Mouse (Mus musculus) layer of hippocampus, adult 9-11 months (tissue): ENCODE data around the gene Tmem185b.

ENCODE experiments used
- DNase-seq: peaks from one replicate; pipeline ENCODE4 v3.0.0; 2022

The Tmem185b gene

GRCm38 (mm10) chr1:119503808-119504207 lies 22.2 kb upstream of the Tmem185b start:
- no peak for DNase-seq

GRCm38 (mm10) chr1:119504260-119505062 lies 21.5 kb upstream of the Tmem185b start, which contains the start of gene Ralb:
Gene Ralb, minus strand, starts transcription at chr1:119504794.
- DNase-seq: peak; percentile 99

- DNase-seq: no peak
Measured at GRCm38 (mm10) chr1:119505951-119506350, 20.0 kb upstream of the Tmem185b start.

GRCm38 (mm10) chr1:119508548-119508947 lies 17.4 kb upstream of the Tmem185b start:
- no peak for DNase-seq

GRCm38 (mm10) chr1:119509474-119509873 lies 16.5 kb upstream of the Tmem185b start:
- DNase-seq: no peak

GRCm38 (mm10) chr1:119510409-119510808 lies 15.6 kb upstream of the Tmem185b start:
- no peak for DNase-seq

GRCm38 (mm10) chr1:119510857-119511256 lies 15.1 kb upstream of the Tmem185b start:
- DNase-seq: no peak

- DNase-seq: no peak
Measured at GRCm38 (mm10) chr1:119518060-119518459, 7.9 kb upstream of the Tmem185b start.

GRCm38 (mm10) chr1:119518786-119519185 lies 7.2 kb upstream of the Tmem185b start:
- DNase-seq: no peak

GRCm38 (mm10) chr1:119519286-119519685 lies 6.7 kb upstream of the Tmem185b start:
- DNase-seq: no peak

- no peak for DNase-seq
Measured at GRCm38 (mm10) chr1:119521029-119521428, 4.9 kb upstream of the Tmem185b start.

- no peak for DNase-seq
Measured at GRCm38 (mm10) chr1:119521681-119522080, 4.3 kb upstream of the Tmem185b start.

GRCm38 (mm10) chr1:119522726-119523125 lies 3.2 kb upstream of the Tmem185b start:
- no peak for DNase-seq

GRCm38 (mm10) chr1:119523369-119523768 lies 2.6 kb upstream of the Tmem185b start:
- DNase-seq: no peak

GRCm38 (mm10) chr1:119523826-119524225 lies 2.1 kb upstream of the Tmem185b start:
- no peak for DNase-seq

GRCm38 (mm10) chr1:119525004-119525444 lies 936 bp upstream of the Tmem185b start:
- DNase-seq: peak; percentile 38

- no peak for DNase-seq
Measured at GRCm38 (mm10) chr1:119530941-119531340, 5.0 kb downstream of the Tmem185b start.

GRCm38 (mm10) chr1:119532165-119532564 lies 6.2 kb downstream of the Tmem185b start:
- no peak for DNase-seq

- no peak for DNase-seq
Measured at GRCm38 (mm10) chr1:119533093-119533805, 7.3 kb downstream of the Tmem185b start.

- no peak for DNase-seq
Measured at GRCm38 (mm10) chr1:119534341-119534740, 8.4 kb downstream of the Tmem185b start.

GRCm38 (mm10) chr1:119536122-119536521 lies 10.2 kb downstream of the Tmem185b start:
- DNase-seq: no peak

GRCm38 (mm10) chr1:119537651-119538050 lies 11.7 kb downstream of the Tmem185b start:
- DNase-seq: no peak

- DNase-seq: no peak
Measured at GRCm38 (mm10) chr1:119539252-119539651, 13.3 kb downstream of the Tmem185b start.
